Mouse (Mus musculus) gastrocnemius, postnatal 14 days (tissue): ENCODE measurements around the gene Zbtb20. TPM values are rescaled to one million over a fixed set of nuclear protein-coding genes. Genes with fewer than 3 reads are reported as not detected.

Experiments
- DNase-seq: peaks from one replicate; pipeline ENCODE4 v3.0.0; 2021; ENCODE audit warnings: mixed read lengths
- intact Hi-C: fragments of 180-260 bp; cut with DNase I; formaldehyde crosslinking; loops from one replicate; pipeline ENCODE4 v1.15.1; 2025; ENCODE audit warnings: low total_unique reads
- total RNA-seq, 2 experiments: library from RNA; stranded (reverse); gene quantifications; 2 replicates each; pipeline ENCODE4 v1.2.3; 2021

Gene Zbtb20
- total RNA-seq, 2 experiments from 2014 or later: 103 to 113 TPM

GRCm38 (mm10) chr16:43383149-43383740 is 507.6 kb downstream of the Zbtb20 start:
- intact Hi-C loops: no loop called here
- DNase-seq: no peak

- intact Hi-C loops: no loop called here
- DNase-seq: no peak
Measured at GRCm38 (mm10) chr16:43384953-43385619, 509.4 kb downstream of the Zbtb20 start.

- intact Hi-C loops: no loop called here
- no peak for DNase-seq
Measured at GRCm38 (mm10) chr16:43385620-43386210, 510.0 kb downstream of the Zbtb20 start.

- intact Hi-C loops: no loop called here
- DNase-seq: no peak
Measured at GRCm38 (mm10) chr16:43386426-43386825, 510.7 kb downstream of the Zbtb20 start.

- DNase-seq: no peak
- intact Hi-C loops: no loop called here
Measured at GRCm38 (mm10) chr16:43388389-43388788, 512.7 kb downstream of the Zbtb20 start.

- no peak for DNase-seq
- intact Hi-C loops: no loop called here
Measured at GRCm38 (mm10) chr16:43390387-43390786, 514.7 kb downstream of the Zbtb20 start.

- intact Hi-C loops: no loop called here
- peak; percentile 33 for DNase-seq
Measured at GRCm38 (mm10) chr16:43393382-43393781, 517.7 kb downstream of the Zbtb20 start.

- intact Hi-C loops: no loop called here
Measured at GRCm38 (mm10) chr16:43394013-43394568, 518.4 kb downstream of the Zbtb20 start.

GRCm38 (mm10) chr16:43394760-43395159 is 519.1 kb downstream of the Zbtb20 start:
- intact Hi-C loops: no loop called here
- DNase-seq: peak; percentile 30

More at GRCm38 (mm10) chr16:43394013-43394568, 518.4 kb downstream of the Zbtb20 start:
- no peak for DNase-seq

GRCm38 (mm10) chr16:43396849-43397628 is 521.4 kb downstream of the Zbtb20 start:
- intact Hi-C loops: no loop called here
- DNase-seq: no peak

GRCm38 (mm10) chr16:43397629-43398323 is 522.1 kb downstream of the Zbtb20 start:
- intact Hi-C loops: no loop called here

GRCm38 (mm10) chr16:43399428-43399827 is 523.7 kb downstream of the Zbtb20 start:
- intact Hi-C loops: no loop called here
- DNase-seq: no peak

More at GRCm38 (mm10) chr16:43397629-43398323, 522.1 kb downstream of the Zbtb20 start:
- DNase-seq: no peak

- no peak for DNase-seq
Measured at GRCm38 (mm10) chr16:43400046-43400445, 524.4 kb downstream of the Zbtb20 start.

GRCm38 (mm10) chr16:43400949-43401348 is 525.3 kb downstream of the Zbtb20 start:
- intact Hi-C loops: no loop called here
- DNase-seq: no peak

More at GRCm38 (mm10) chr16:43400046-43400445, 524.4 kb downstream of the Zbtb20 start:
- intact Hi-C loops: no loop called here

- no peak for DNase-seq
- intact Hi-C loops: no loop called here
Measured at GRCm38 (mm10) chr16:43402888-43403287, 527.2 kb downstream of the Zbtb20 start.

- intact Hi-C loops: no loop called here
- no peak for DNase-seq
Measured at GRCm38 (mm10) chr16:43405089-43405488, 529.4 kb downstream of the Zbtb20 start.

GRCm38 (mm10) chr16:43407594-43408142 is 532.0 kb downstream of the Zbtb20 start:
- intact Hi-C loops: no loop called here
- no peak for DNase-seq

GRCm38 (mm10) chr16:43408622-43409021 is 532.9 kb downstream of the Zbtb20 start:
- intact Hi-C loops: no loop called here
- DNase-seq: no peak
